12 mouse cellular contexts compared by ENCODE assay signal in the genomic region with DNA sequence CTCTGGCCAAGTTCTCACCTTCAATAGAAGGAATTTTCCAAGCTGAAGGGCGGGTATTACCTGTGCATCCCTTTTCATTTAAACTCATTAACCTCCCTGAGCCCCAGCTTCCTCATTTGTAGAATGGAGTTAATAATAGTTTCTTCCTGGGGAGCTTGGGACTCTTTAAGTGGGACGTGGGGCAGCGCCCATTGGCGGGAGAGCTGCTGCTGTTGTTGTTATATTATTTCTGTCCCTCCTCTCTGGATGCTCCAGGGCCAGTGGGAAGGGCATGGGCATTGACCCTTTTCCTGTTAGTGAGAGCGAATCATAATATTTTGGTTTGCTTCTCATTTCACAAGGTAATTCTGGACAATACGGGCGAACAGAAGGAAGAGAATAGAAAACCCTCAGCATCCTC. TPM values are rescaled to one million over a fixed set of nuclear protein-coding genes. Genes with fewer than 3 reads are reported as not detected.
DNase-seq lines count a peak whose midpoint lies in the region; ATAC-seq lines count a peak whose summit lies in the region.
"Had no signal": no experiment of that assay in that cellular context is flagged by ENCODE, and none has a peak within 500 bp of the region (broad histone marks: within the 10 kb centered on the region; RNA-seq: fewer than 3 reads in every experiment).

No protein-coding gene starts in this region.

- H3K9me3 ChIP-seq in heart, embryonic 13.5 days = no peaks in the 10 kb centered on the region
- H3K9me3 ChIP-seq in neural tube, embryonic 13.5 days = no peaks in the 10 kb centered on the region
- no peaks in the 10 kb centered on the region for H3K9me3 ChIP-seq in hindbrain, embryonic 16.5 days (ENCODE audit: control insufficient read depth, low read length)
- H3K9me3 ChIP-seq: stomach, embryonic 15.5 days had no signal

- no peak for DNase-seq in heart, postnatal 10 days
- no peak for DNase-seq in neural tube, embryonic 10.5 days (ENCODE audit: extremely low spot score, low spot score)
- no peak for DNase-seq in left cerebral cortex, postnatal 4 days
- DNase-seq in left cerebral cortex, postnatal 25 days (ENCODE audit: low spot score in 2 of 2) = no peak
- DNase-seq: gastrocnemius, postnatal 14 days; thymus, postnatal 36 days had no signal

- no peak overlapping the region for H3K9ac ChIP-seq in heart, embryonic 13.5 days
- no peak overlapping the region for H3K9ac ChIP-seq in neural tube, embryonic 13.5 days
- no peak overlapping the region for H3K9ac ChIP-seq in hindbrain, embryonic 16.5 days (ENCODE audit: low read depth, low read length)
- H3K9ac ChIP-seq: stomach, embryonic 15.5 days had no signal

- no peak overlapping the region for H3K4me3 ChIP-seq in heart, embryonic 13.5 days
- H3K4me3 ChIP-seq in neural tube, embryonic 13.5 days = no peak overlapping the region
- no peak overlapping the region for H3K4me3 ChIP-seq in hindbrain, embryonic 16.5 days (ENCODE audit: low read length)
- H3K4me3 ChIP-seq: stomach, embryonic 15.5 days had no signal

- no peak for ATAC-seq in heart, embryonic 13.5 days (ENCODE audit: extremely low read depth, insufficient number of reproducible peaks, low FRiP score, low TSS enrichment)
- no peak for ATAC-seq in neural tube, embryonic 13.5 days (ENCODE audit: low read depth)
- ATAC-seq in hindbrain, embryonic 16.5 days = no peak
- ATAC-seq: Patski had no signal

- peaks cover 86% of the 10 kb centered on the region for H3K27me3 ChIP-seq in heart, embryonic 13.5 days (replicated peaks)
- no peaks in the 10 kb centered on the region for H3K27me3 ChIP-seq in neural tube, embryonic 13.5 days
- no peaks in the 10 kb centered on the region for H3K27me3 ChIP-seq in hindbrain, embryonic 16.5 days (replicated peaks; ENCODE audit: control insufficient read depth, insufficient read depth, low read length)
- H3K27me3 ChIP-seq: Patski; stomach, embryonic 15.5 days had no signal

- 63% methylated on average over 7 of the region's 7 CpGs for WGBS in heart, embryonic 13.5 days
- 73% methylated on average over 7 of the region's 7 CpGs for WGBS in neural tube, embryonic 13.5 days
- WGBS in hindbrain, embryonic 16.5 days = 62% methylated on average over 7 of the region's 7 CpGs

- intact Hi-C loops in heart, postnatal 10 days (cut with DNase I) = loop anchor here (2.0 kb wide), 1 partner anchor 90 kb away; no protein-coding TSS in a partner anchor
- intact Hi-C loops in left cerebral cortex, postnatal 4 days (cut with DNase I) = no loop called here
- intact Hi-C loops in left cerebral cortex, postnatal 25 days (cut with DNase I) = no loop called here

- H3K4me1 ChIP-seq in heart, embryonic 13.5 days = peaks cover 58% of the 10 kb centered on the region
- peaks cover 51% of the 10 kb centered on the region for H3K4me1 ChIP-seq in neural tube, embryonic 13.5 days (replicated peaks)
- H3K4me1 ChIP-seq in hindbrain, embryonic 16.5 days (ENCODE audit: control insufficient read depth, insufficient read depth, low read depth, low read length) = peaks cover 14% of the 10 kb centered on the region

- H3K36me3 ChIP-seq in heart, embryonic 13.5 days = no peaks in the 10 kb centered on the region
- no peaks in the 10 kb centered on the region for H3K36me3 ChIP-seq in neural tube, embryonic 13.5 days
- no peaks in the 10 kb centered on the region for H3K36me3 ChIP-seq in hindbrain, embryonic 16.5 days (ENCODE audit: control insufficient read depth, insufficient read depth, low read length)
- H3K36me3 ChIP-seq: stomach, embryonic 15.5 days had no signal

- H3K4me2 ChIP-seq in heart, embryonic 13.5 days = no peak overlapping the region
- no peak overlapping the region for H3K4me2 ChIP-seq in neural tube, embryonic 13.5 days
- H3K4me2 ChIP-seq in hindbrain, embryonic 16.5 days (ENCODE audit: low read length) = no peak overlapping the region
- H3K4me2 ChIP-seq: liver, embryonic 11.5 days; stomach, embryonic 15.5 days had no signal

- peak overlapping the region; percentile 58 for H3K27ac ChIP-seq in heart, embryonic 13.5 days (replicated peaks)
- H3K27ac ChIP-seq in neural tube, embryonic 13.5 days (replicated peaks) = peak overlapping the region; percentile 68
- H3K27ac ChIP-seq in hindbrain, embryonic 16.5 days (ENCODE audit: low read depth, low read length) = peak overlapping the region; percentile 46; the same call in 1 of the 2 replicates

RNA-seq across cellular contexts. Expression of gene Rgs3, which starts 47.3 kb away (rescaled TPM):
- 62.2 and 64.8 TPM in 2 replicates for polyA plus RNA-seq in heart, embryonic 13.5 days (2015; fragmentation: Nextera tagmentation; extraction: Ambion mirVana)
- total RNA-seq in heart, postnatal 10 days (2021) = 10 to 100 TPM; 51.1 to 60.0 TPM
- 71.4 and 79.0 TPM in 2 replicates for polyA plus RNA-seq in neural tube, embryonic 13.5 days (2015; fragmentation: Nextera tagmentation; extraction: Ambion mirVana)
- 58.1 and 64.6 TPM in 2 replicates for polyA plus RNA-seq in hindbrain, embryonic 16.5 days (2015; fragmentation: Nextera tagmentation; extraction: Ambion mirVana)
- total RNA-seq in left cerebral cortex, postnatal 4 days (2021) = 10 to 100 TPM; 46.7 to 46.8 TPM
- 10 to 100 TPM; 24.1 to 27.4 TPM for total RNA-seq in left cerebral cortex, postnatal 25 days (2021)
